28 mouse cellular contexts compared by ENCODE assay signal in the genomic region with DNA sequence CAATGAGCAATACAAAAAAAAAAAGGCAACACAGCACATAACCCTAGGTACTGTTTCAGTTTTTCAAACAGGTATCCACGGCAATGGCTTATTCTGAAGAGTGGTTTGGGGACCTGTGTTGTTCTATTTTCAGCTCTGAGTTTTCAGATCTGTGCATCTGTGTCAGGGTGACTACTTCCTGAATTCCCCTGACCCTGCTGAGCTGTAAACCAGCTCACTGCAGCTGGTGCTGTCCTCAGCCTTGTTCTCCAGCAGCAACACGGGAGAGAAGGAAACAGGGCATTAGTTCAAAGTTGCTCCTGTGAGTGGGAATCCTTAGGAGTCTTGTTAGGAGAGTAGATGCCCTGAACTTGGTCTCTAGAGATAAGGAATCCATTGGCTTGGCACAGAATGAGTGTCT.
DNase-seq lines count a peak whose midpoint lies in the region; ATAC-seq and TF ChIP-seq lines count a peak whose summit lies in the region.
"Had no signal": no experiment of that assay in that cellular context is flagged by ENCODE, and none has a peak within 500 bp of the region (broad histone marks: within the 10 kb centered on the region; RNA-seq: fewer than 3 reads in every experiment).

No protein-coding gene starts in this region.

- H3K4me1 ChIP-seq in kidney, embryonic 15.5 days, result peaks cover 6% of the 10 kb centered on the region
- H3K4me1 ChIP-seq in forebrain, embryonic 15.5 days, result no peaks in the 10 kb centered on the region
- H3K4me1 ChIP-seq in intestine, embryonic 16.5 days (ENCODE audit: control insufficient read depth, insufficient read depth, low read length), result no peaks in the 10 kb centered on the region
- H3K4me1 ChIP-seq: embryonic facial prominence, embryonic 10.5 days; embryonic facial prominence, embryonic 13.5 days; forebrain, embryonic 12.5 days; heart, embryonic 15.5 days had no signal

- no peaks in the 10 kb centered on the region for H3K36me3 ChIP-seq in kidney, embryonic 15.5 days
- H3K36me3 ChIP-seq in forebrain, embryonic 15.5 days, result no peaks in the 10 kb centered on the region
- no peaks in the 10 kb centered on the region for H3K36me3 ChIP-seq in intestine, embryonic 16.5 days (ENCODE audit: control insufficient read depth, insufficient read depth, low read length)
- H3K36me3 ChIP-seq: embryonic facial prominence, embryonic 10.5 days; embryonic facial prominence, embryonic 13.5 days; forebrain, embryonic 12.5 days; heart, embryonic 12.5 days; heart, embryonic 15.5 days had no signal

- TF ChIP-seq CTCF in Patski (IDR thresholded peaks at IDR 0.05), result no peak

- no peak overlapping the region for H3K4me3 ChIP-seq in kidney, embryonic 15.5 days (replicated peaks)
- no peak overlapping the region for H3K4me3 ChIP-seq in forebrain, embryonic 15.5 days
- no peak overlapping the region for H3K4me3 ChIP-seq in intestine, embryonic 16.5 days (ENCODE audit: low read length)
- H3K4me3 ChIP-seq: embryonic facial prominence, embryonic 10.5 days; embryonic facial prominence, embryonic 13.5 days; erythroblast, embryonic 14.5 days; forebrain, embryonic 12.5 days; heart, embryonic 12.5 days; heart, embryonic 15.5 days had no signal

- no peaks in the 10 kb centered on the region for H3K27me3 ChIP-seq in kidney, embryonic 15.5 days
- H3K27me3 ChIP-seq in Patski, result no peaks in the 10 kb centered on the region
- H3K27me3 ChIP-seq in forebrain, embryonic 15.5 days, result no peaks in the 10 kb centered on the region
- H3K27me3 ChIP-seq in intestine, embryonic 16.5 days (replicated peaks; ENCODE audit: control insufficient read depth, insufficient read depth, low read length), result no peaks in the 10 kb centered on the region
- H3K27me3 ChIP-seq: embryonic facial prominence, embryonic 13.5 days; forebrain, embryonic 12.5 days; heart, embryonic 12.5 days; heart, embryonic 15.5 days had no signal

- H3K27ac ChIP-seq in kidney, embryonic 15.5 days, result peak overlapping the region; percentile 54
- no peak overlapping the region for H3K27ac ChIP-seq in forebrain, embryonic 15.5 days (replicated peaks)
- H3K27ac ChIP-seq in intestine, embryonic 16.5 days (ENCODE audit: low read length), result no peak overlapping the region
- H3K27ac ChIP-seq: embryonic facial prominence, embryonic 10.5 days; embryonic facial prominence, embryonic 13.5 days; forebrain, embryonic 12.5 days; heart, embryonic 15.5 days; hindbrain, embryonic 14.5 days; hindbrain, postnatal 0 days had no signal

- ATAC-seq in kidney, embryonic 15.5 days (replicated peaks; ENCODE audit: low FRiP score), result peak; percentile 65
- peak; percentile 44 for ATAC-seq in Patski
- ATAC-seq in hematopoietic stem cell, adult 5-6 weeks (replicated peaks in 1 of 2; ENCODE audit: insufficient read depth in 1 of 2, low FRiP score in 2 of 2, low TSS enrichment in 1 of 2, low read depth in 1 of 2, poor library complexity in 2 of 2, severe bottlenecking in 2 of 2), result peak; percentile 68 to 80
- ATAC-seq in forebrain, embryonic 15.5 days (replicated peaks), result no peak
- ATAC-seq in intestine, embryonic 16.5 days, result no peak
- ATAC-seq: CD4-positive, CD25-positive, alpha-beta regulatory T cell, adult 4 months; forebrain, embryonic 16.5 days; hindbrain, postnatal 0 days; inflammation-experienced regulatory T-cells, adult 6 months had no signal

- H3K4me2 ChIP-seq in kidney, embryonic 15.5 days, result no peak overlapping the region
- no peak overlapping the region for H3K4me2 ChIP-seq in forebrain, embryonic 15.5 days (replicated peaks)
- H3K4me2 ChIP-seq in intestine, embryonic 16.5 days (ENCODE audit: low read depth, low read length), result no peak overlapping the region
- H3K4me2 ChIP-seq: embryonic facial prominence, embryonic 13.5 days; forebrain, embryonic 12.5 days; heart, embryonic 12.5 days; heart, embryonic 15.5 days; hindbrain, embryonic 14.5 days had no signal

- POLR2A ChIA-PET in Patski (lab: Charles Lee), result no interaction called here

- intact Hi-C loops in left cerebral cortex, postnatal 4 days (cut with DNase I), result no loop called here

- WGBS in kidney, embryonic 15.5 days, result 36% methylated on average over 2 of the region's 2 CpGs
- WGBS in forebrain, embryonic 15.5 days, result 82% methylated on average over 2 of the region's 2 CpGs
- WGBS in intestine, embryonic 16.5 days, result 57% methylated on average over 2 of the region's 2 CpGs

- in situ Hi-C loops in Patski (cut with MboI; ENCODE audit: low pct_unique_long_range_greater_than_20kb), result loop anchor here (5.0 kb wide), 1 partner anchor 110 kb away; no protein-coding TSS in a partner anchor

- no peak overlapping the region for H3K9ac ChIP-seq in kidney, embryonic 15.5 days
- H3K9ac ChIP-seq in forebrain, embryonic 15.5 days (replicated peaks), result no peak overlapping the region
- H3K9ac ChIP-seq in intestine, embryonic 16.5 days (ENCODE audit: low read depth, low read length), result no peak overlapping the region
- H3K9ac ChIP-seq: embryonic facial prominence, embryonic 13.5 days; forebrain, embryonic 12.5 days; heart, embryonic 12.5 days; heart, embryonic 15.5 days; hindbrain, embryonic 14.5 days had no signal

- no peak for DNase-seq in kidney, adult 9 months
- DNase-seq in A20 (ENCODE audit: low read depth, low spot score), result peak; percentile 65
- peak; percentile 15 for DNase-seq in Patski (ENCODE audit: low read depth, low spot score)
- no peak for DNase-seq in left cerebral cortex, postnatal 4 days
- DNase-seq: adrenal gland, postnatal 10 days; adrenal gland, postnatal 36 days; cerebellum, adult 18-20 months; cerebellum, adult 9-10 months; cerebellum, postnatal 14 days; gastrocnemius, postnatal 10 days; heart, adult 18-20 months; heart, postnatal 10 days; heart, postnatal 36 days had no signal

- no peaks in the 10 kb centered on the region for H3K9me3 ChIP-seq in kidney, embryonic 15.5 days (replicated peaks)
- H3K9me3 ChIP-seq in forebrain, embryonic 15.5 days, result no peaks in the 10 kb centered on the region
- H3K9me3 ChIP-seq in intestine, embryonic 16.5 days (ENCODE audit: control insufficient read depth, low read length), result no peaks in the 10 kb centered on the region
- H3K9me3 ChIP-seq: embryonic facial prominence, embryonic 10.5 days; embryonic facial prominence, embryonic 13.5 days; forebrain, embryonic 12.5 days; heart, embryonic 12.5 days; heart, embryonic 15.5 days had no signal

- CTCF ChIA-PET in Patski (lab: Charles Lee), result interaction anchor here (0.8 to 2.4 kb wide), 7 partner anchors 9 to 238 kb away, joined by 3 to 7 read pairs (median 4); no protein-coding TSS in a partner anchor

Comparison
In these comparisons a context has a peak if more than half of its experiments do, and no peak if none do; other contexts are left out.
1. ATAC-seq: peak in kidney, embryonic 15.5 days (single experiment), Patski (single experiment) and hematopoietic stem cell, adult 5-6 weeks (2 of 2); none in forebrain, embryonic 15.5 days (single experiment) and intestine, embryonic 16.5 days (single experiment).
2. DNase-seq: peak in A20 (single experiment) and Patski (single experiment); none in kidney, adult 9 months (single experiment) and left cerebral cortex, postnatal 4 days (single experiment).